In the genomic region with DNA sequence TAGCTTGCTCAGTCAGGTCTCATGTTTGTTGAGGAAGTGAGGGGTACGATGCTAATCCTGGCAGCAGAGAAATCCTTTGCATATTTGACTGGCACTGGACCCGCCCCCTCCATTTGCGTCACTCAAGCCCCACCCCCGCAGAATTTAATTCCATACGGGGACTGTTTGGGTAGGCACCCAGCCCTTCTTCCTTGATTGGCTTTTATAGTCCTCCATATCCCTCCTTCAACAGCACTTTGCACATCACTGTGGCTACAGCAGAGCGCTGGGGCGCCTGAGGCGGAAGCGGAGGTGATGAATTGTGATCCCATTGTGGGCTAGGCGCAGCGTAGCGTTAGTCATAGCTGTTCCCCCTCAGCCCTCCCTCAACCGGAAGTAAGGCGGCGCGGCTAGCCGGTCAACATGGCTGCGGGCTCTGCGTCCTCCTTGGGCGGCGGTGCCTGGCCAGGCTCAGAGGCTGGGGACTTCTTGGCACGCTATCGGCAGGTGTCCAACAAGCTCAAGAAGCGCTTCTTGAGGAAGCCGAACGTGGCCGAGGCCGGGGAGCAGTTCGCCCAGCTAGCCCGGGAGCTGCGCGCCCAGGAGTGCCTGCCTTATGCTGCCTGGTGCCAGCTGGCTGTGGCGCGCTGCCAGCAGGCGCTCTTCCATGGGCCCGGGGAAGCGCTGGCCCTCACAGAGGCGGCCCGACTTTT, we compare ENCODE assay signal across 8 mouse cellular contexts. TPM values are rescaled to one million over a fixed set of nuclear protein-coding genes. Genes with fewer than 3 reads are reported as not detected.
DNase-seq lines count a peak whose midpoint lies in the region; ATAC-seq and TF ChIP-seq lines count a peak whose summit lies in the region.

TSS of gene F8a (plus strand) at position 378 of the 692 bp plus-strand sequence.

- no peaks in the 10 kb centered on the region for H3K27me3 ChIP-seq in lung, embryonic 16.5 days (ENCODE audit: control insufficient read depth, insufficient read depth, low read depth, low read length)
- no peaks in the 10 kb centered on the region for H3K27me3 ChIP-seq in thymus, adult 2 months (ENCODE audit: control insufficient read depth, insufficient read depth, low read length)

- H3K27ac ChIP-seq in lung, embryonic 16.5 days (ENCODE audit: low read length), result peak within 1 kb of the TSS; percentile 91
- H3K27ac ChIP-seq in thymus, adult 2 months (ENCODE audit: control insufficient read depth, insufficient read depth, low read length), result peak within 1 kb of the TSS; percentile 87

- no peaks in the 10 kb centered on the region for H3K9me3 ChIP-seq in lung, embryonic 16.5 days (ENCODE audit: control insufficient read depth, low read length)

- peak; percentile 77; the same call in 1 of the 2 replicates for TF ChIP-seq POLR2A in thymus, adult 2 months (IDR thresholded peaks at IDR 0.05; ENCODE audit: control insufficient read depth, extremely low read depth, insufficient read depth, low read length, poor library complexity)

- TF ChIP-seq CTCF in thymus, adult 2 months (IDR thresholded peaks at IDR 0.05; ENCODE audit: borderline replicate concordance, control insufficient read depth, extremely low read depth, insufficient read depth, low read length, poor library complexity), result no peak

- no peaks in the 10 kb centered on the region for H3K36me3 ChIP-seq in lung, embryonic 16.5 days (ENCODE audit: control insufficient read depth, insufficient read depth, low read length)
- no peaks in the 10 kb centered on the region for H3K36me3 ChIP-seq in thymus, adult 2 months (ENCODE audit: control insufficient read depth, insufficient read depth, low read length)

- 0 out of 2 replicates have a peak, but pooled peaks cover 2% of the 10 kb centered on the region for H3K4me1 ChIP-seq in lung, embryonic 16.5 days (replicated peaks; ENCODE audit: control insufficient read depth, insufficient read depth, low read length)
- peaks cover 4% of the 10 kb centered on the region for H3K4me1 ChIP-seq in thymus, adult 2 months (replicated peaks; ENCODE audit: control insufficient read depth, insufficient read depth, low read length)

- DNase-seq in MN1 (ENCODE audit: low spot score), result peak; percentile 80
- DNase-seq in cerebellum, adult 8-10 months, result peak; percentile 73
- peak; percentile 63 for DNase-seq in forelimb bud, embryonic 11.5 days (ENCODE audit: low read depth, low spot score)
- DNase-seq in layer of hippocampus, adult 9-11 months, result peak; percentile 83
- DNase-seq in ovary, adult 18-20 months (ENCODE audit: low spot score), result peak; percentile 63
- DNase-seq in thymus, adult 2 months, result peak; percentile 75

- peak within 1 kb of the TSS; percentile 76 for H3K4me2 ChIP-seq in lung, embryonic 16.5 days (ENCODE audit: low read depth, low read length)

- 23% methylated on average over 33 of the region's 39 CpGs for WGBS in lung, embryonic 16.5 days
- 2% methylated on average over 36 of the region's 39 CpGs for WGBS in thymus, adult 2 months

- H3K4me3 ChIP-seq in lung, embryonic 16.5 days (ENCODE audit: low read length), result peak within 1 kb of the TSS; percentile 62
- peak within 1 kb of the TSS; percentile 95 for H3K4me3 ChIP-seq in thymus, adult 2 months (ENCODE audit: control insufficient read depth, insufficient read depth, low read length)

- peak; percentile 98 for ATAC-seq in hematopoietic stem cell, adult 5-6 weeks (replicated peaks in 1 of 2; ENCODE audit: insufficient read depth in 1 of 2, low FRiP score in 2 of 2, low TSS enrichment in 1 of 2, low read depth in 1 of 2, poor library complexity in 2 of 2, severe bottlenecking in 2 of 2)
- ATAC-seq in lung, embryonic 16.5 days (ENCODE audit: low read depth), result peak; percentile 95

- H3K9ac ChIP-seq in lung, embryonic 16.5 days (ENCODE audit: low read length), result peak within 1 kb of the TSS; percentile 70

RNA-seq across cellular contexts. Expression of gene F8a, which starts in this region (rescaled TPM):
- 3.1 and 5.8 TPM in 2 replicates for total RNA-seq in hematopoietic stem cell, adult 5-6 weeks (2017)
- 10.5 TPM in 2 replicates for polyA plus RNA-seq in lung, embryonic 16.5 days (2015; fragmentation: Nextera tagmentation; extraction: Ambion mirVana)
- polyA plus RNA-seq in thymus, adult 2 months (2012; rRNA removed), result 21.8 and 26.5 TPM in 2 replicates

Comparison
In these comparisons a context has a peak if more than half of its experiments do, and no peak if none do; other contexts are left out.
1. Peak in every context shown above with its lines: DNase-seq, ATAC-seq, H3K4me3 ChIP-seq and H3K27ac ChIP-seq.